Mouse (Mus musculus) liver, embryonic 14.5 days (tissue): ENCODE measurements around the gene Chd2.

Experiments
- CTCF ChIP-seq: IDR thresholded peaks from 2 replicates; pipeline ENCODE4 v1.5.1; 2016; ENCODE audit warnings: antibody characterized with exemption, low read depth, control low read depth
- EP300 ChIP-seq: IDR thresholded peaks from 2 replicates; pipeline ENCODE4 v1.6.1; 2016; ENCODE audit warnings: antibody characterized with exemption, low read depth

DNA sequence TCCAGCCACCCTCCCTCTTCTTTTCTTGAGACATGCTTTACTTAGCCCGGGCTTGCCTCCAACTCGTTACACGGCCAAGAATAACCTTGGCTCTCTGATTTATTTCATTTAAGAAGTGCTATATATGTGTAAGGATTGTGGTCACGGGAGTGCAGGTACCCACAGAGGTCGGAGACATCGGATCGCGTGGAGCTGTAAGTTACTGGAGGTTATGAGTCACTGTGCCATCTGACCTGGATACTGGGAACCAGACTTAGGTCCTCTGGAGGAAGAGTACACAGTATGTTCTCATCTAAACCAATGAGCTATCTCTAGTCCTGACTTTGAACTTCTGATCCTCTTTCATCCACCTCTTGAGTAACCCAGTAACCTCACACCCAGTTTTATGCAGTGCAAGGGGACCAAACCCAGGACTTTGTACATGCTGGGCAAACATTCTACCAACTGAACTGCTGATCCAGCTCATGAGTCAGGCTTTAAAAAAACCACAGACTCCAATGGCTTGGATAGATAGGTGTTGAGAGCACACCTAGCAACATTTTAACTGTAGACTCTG lies 46.8 kb upstream of the Chd2 start:
- no peak for TF ChIP-seq CTCF
- TF ChIP-seq EP300 = 0 out of 2 replicates have a peak, but pooled peaks have one; percentile 11
